Mouse (Mus musculus): ENCODE data around the gene Carhsp1. TPM values are rescaled to one million over a fixed set of nuclear protein-coding genes. Genes with fewer than 3 reads are reported as not detected.

Gene Carhsp1
- total RNA-seq, 1 experiment from 2014 or later: 94.1 TPM

- no peak for DNase-seq
These were observed 32.3 kb downstream of the Carhsp1 start for GRCm38 (mm10) chr16:8639466-8640191.

GRCm38 (mm10) chr16:8638131-8638530, 33.8 kb downstream of the Carhsp1 start:
- DNase-seq: no peak

GRCm38 (mm10) chr16:8637217-8638051, 34.5 kb downstream of the Carhsp1 start, which contains the start of the genes Pmm2 and Tmem186:
Gene Pmm2, plus strand, starts transcription at chr16:8637674.
Gene Tmem186, minus strand, starts transcription at chr16:8637712.
- peak; percentile 79 for DNase-seq

- peak; percentile 13 for DNase-seq
These were observed 35.1 kb downstream of the Carhsp1 start for GRCm38 (mm10) chr16:8636867-8637216.

GRCm38 (mm10) chr16:8631428-8631827, 40.5 kb downstream of the Carhsp1 start:
- no peak for DNase-seq

- no peak for DNase-seq
These were observed 41.5 kb downstream of the Carhsp1 start for GRCm38 (mm10) chr16:8630419-8630818.

GRCm38 (mm10) chr16:8620315-8621115, 51.4 kb downstream of the Carhsp1 start:
- no peak for DNase-seq

- no peak for DNase-seq
These were observed 52.2 kb downstream of the Carhsp1 start for GRCm38 (mm10) chr16:8619659-8620314.

- DNase-seq: no peak
These were observed 58.5 kb downstream of the Carhsp1 start for GRCm38 (mm10) chr16:8613447-8613846.

- no peak for DNase-seq
These were observed 58.9 kb downstream of the Carhsp1 start for GRCm38 (mm10) chr16:8613039-8613438.

- DNase-seq: no peak
These were observed 59.5 kb downstream of the Carhsp1 start for GRCm38 (mm10) chr16:8612214-8613005.

GRCm38 (mm10) chr16:8610397-8610796, 61.6 kb downstream of the Carhsp1 start:
- no peak for DNase-seq

Small RNA genes lying within 50 kb of the gene (microRNA-seq; reads per million reads assigned to microRNA genes)
- gene Gm22137: 0 reads per million in 2 experiments

Other genes starting within 250 kb of the Carhsp1 start
- gene Tmem114, start 247.0 kb downstream of the Carhsp1 start, total RNA-seq (2021): not detected in 2 replicates
- 11.7 and 18.3 TPM in 2 replicates for gene Mettl22, start 201.4 kb downstream of the Carhsp1 start, total RNA-seq (2021)
- 51.9 and 61.8 TPM in 2 replicates for gene Abat, start 158.7 kb downstream of the Carhsp1 start, total RNA-seq (2021)
- gene Pmm2, start 34.5 kb downstream of the Carhsp1 start, total RNA-seq (2021): 64.6 and 66.8 TPM in 2 replicates
- gene Tmem186, start 34.4 kb downstream of the Carhsp1 start, total RNA-seq (2021): 22.7 and 23.9 TPM in 2 replicates
- gene Gm5767, start 8.6 kb upstream of the Carhsp1 start, total RNA-seq (2021): not detected in 2 replicates
- 112 and 133 TPM in 2 replicates for gene Usp7, start 120.2 kb upstream of the Carhsp1 start, total RNA-seq (2021)
- 79.5 and 93.3 TPM in 2 replicates for gene 1810013L24Rik, start 157.9 kb upstream of the Carhsp1 start, total RNA-seq (2021)